Mouse (Mus musculus): ENCODE measurements around the gene Gpr18.

The Gpr18 gene

DNA sequence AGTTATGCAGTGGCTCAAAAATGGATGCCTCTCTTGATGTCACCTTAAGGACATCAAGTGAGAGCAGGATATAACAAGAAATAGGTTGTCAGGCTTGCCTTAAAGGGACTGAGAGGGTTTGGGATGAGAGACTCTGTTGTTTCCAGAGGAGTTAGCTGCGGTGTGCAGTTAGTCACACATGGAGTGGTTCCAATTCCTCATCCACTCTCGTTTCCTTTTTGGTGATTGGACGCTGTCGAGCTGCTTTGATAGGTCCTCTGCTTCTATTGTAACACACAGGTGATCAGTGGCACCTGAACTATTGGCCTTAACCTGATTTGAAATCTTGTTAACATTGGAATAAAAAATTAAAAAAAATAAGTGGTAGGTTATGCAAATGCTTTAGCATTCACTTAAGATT is 7.2 kb upstream of the Gpr18 start:
- DNase-seq (ENCODE audit: low read depth, low spot score): no peak

DNA sequence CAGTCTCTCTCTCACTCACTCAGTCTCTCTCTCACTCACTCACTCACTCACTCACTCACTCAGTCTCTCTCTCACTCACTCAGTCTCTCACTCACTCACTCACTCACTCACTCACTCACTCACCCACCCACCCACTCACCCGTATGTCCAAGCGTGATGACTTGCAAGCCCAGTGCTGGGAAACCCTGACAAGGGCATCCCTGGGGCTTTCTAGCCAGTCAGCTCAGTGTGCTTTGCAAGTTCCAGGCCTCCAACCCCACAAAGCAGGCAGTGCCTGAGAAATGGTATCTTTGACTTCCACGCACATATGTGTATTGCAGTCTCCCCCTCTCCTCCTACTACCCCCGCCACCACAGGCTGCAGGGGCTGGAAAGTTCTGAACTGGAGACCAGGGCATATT is 6.4 kb upstream of the Gpr18 start:
- no peak for DNase-seq (ENCODE audit: low read depth, low spot score)

GRCm38 (mm10) chr14:121920511-121921124 is 5.0 kb upstream of the Gpr18 start:
- DNase-seq (ENCODE audit: low read depth, low spot score): no peak

DNA sequence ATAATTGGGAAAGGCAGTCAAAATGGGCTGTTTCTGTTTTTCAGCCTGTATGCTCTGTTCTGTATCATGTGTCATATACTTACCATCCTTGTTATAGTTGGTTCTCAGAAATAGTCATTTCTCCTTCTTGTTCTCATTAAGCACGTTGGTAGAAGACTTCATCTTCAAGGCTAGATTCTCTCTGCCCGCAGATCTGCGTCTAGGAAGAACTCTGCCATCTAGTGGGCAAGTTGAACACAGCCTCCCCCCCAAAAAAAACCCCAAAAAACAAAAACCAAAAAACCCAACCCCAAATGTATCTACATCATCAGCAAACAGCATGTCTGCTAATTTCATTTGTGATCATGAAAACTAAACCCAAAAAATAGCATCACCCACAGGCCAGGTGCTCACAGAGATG is 4.2 kb upstream of the Gpr18 start:
- peak; percentile 34 for DNase-seq (ENCODE audit: low read depth, low spot score)

DNA sequence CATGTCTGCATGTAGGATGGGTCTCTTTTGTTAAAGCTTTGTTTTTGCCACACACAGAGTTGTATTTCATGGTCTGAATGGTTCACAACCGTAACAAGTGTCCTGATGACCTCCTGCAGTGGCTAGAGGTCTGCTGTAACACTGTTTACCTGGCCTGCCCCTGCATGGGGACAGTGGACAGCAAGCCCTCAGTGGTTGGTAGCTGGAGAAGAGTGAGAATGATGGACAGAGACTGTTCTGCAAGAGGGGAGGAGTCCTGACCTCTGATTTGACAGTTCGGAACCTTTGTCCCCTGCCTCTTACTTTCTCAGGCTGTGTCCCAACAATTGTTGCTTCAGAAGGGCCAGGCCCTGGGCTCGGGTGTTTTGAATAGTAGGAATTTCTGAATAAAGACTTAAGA is 2.7 kb upstream of the Gpr18 start:
- no peak for DNase-seq (ENCODE audit: low read depth, low spot score)

DNA sequence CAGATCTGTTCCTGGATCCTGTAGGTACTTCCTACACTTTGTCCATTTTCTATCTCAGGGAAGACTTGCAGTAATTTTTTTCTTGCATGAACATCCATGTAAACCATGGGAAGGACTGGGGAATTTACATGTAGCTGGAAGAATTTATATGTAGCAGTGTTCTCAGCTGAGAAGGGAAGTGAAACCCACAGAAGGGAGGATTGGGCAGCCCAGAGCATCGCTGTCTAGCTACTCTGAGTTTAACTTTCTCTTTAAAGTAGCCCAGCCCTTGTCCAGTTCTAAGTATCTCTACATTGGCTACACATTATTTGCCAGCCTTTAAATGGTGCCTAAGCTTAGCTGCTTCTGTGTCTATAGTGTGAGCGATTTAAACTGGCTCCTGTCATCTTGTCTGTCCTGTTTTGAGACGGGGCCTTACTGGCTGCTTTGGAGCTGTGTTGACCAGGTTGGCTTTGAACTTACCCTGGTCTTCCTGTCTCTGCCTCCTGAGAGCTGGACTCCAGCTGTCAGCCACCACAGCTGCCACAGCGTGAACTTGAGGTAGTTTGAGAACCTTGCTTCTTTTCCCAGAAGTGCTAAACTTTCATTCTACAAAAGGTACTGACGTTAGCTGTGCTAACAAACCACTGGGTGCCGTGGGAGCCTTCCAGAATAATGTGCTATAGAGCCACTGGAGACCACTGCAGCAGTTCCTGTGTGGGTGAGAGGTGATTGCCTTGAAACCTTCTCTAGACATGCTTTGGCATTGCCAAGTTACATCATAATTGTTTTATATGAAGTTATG is 922 bp upstream of the Gpr18 start:
- DNase-seq (ENCODE audit: low read depth, low spot score): no peak

- no peak for DNase-seq (ENCODE audit: low read depth, low spot score)
These were observed 438 bp downstream of the Gpr18 start for GRCm38 (mm10) chr14:121915143-121915542.

- no peak for DNase-seq (ENCODE audit: low read depth, low spot score)
These were observed 3.1 kb downstream of the Gpr18 start for GRCm38 (mm10) chr14:121912501-121912900.

DNA sequence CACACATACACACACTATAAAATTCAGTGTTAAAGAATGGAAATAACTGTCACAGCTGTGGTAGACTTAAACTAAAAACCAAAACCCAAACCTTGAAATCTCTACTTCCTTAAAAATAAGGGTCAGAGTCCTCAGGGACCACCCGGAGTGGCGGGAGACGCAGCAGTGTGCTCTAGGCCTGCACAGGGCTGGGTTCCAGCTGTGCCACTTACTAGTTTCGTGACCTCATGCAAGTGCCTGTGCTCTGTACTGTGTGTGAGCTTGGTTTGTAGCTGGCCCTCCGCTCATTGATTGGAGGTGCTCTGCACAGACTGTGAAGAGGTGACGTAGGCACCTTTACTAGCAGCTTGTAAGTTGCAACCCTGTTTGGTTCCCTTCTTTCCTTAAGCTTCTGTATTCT is 5.7 kb downstream of the Gpr18 start:
- no peak for DNase-seq (ENCODE audit: low read depth, low spot score)

DNA sequence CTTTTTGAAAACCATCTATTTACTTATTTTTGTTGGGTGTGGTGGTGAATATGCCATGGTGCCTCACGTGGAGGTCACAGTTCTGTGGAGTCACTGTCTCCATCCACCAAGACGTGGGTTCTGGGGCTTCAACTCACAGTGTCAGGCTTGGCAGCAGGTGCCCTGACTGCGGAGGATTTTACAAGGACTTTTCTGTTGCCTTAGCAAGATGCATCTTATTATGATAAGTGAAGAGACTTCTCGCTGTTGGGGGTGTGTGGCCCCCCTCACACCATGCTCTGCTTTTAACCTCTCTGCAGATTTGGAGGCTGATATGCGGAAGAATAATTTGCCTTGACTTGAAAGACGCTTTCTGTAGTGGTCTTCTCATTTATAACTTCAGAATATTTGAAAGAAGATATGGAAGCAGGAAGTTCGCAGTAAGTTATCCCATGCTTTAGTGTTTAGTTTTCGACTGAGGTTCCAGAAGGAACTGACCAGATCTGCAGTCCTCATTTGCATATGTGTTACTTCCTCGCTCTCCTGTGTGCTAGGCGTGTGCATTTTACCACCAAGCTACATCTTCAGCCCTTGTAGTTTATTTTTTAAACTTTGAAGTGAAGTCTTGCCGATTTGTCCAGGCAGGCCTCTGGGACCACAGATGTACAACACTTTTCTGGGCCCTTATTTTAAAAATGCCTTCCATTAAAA is 8.4 kb downstream of the Gpr18 start:
- no peak for DNase-seq (ENCODE audit: low read depth, low spot score)

GRCm38 (mm10) chr14:121906341-121906991 is 9.1 kb downstream of the Gpr18 start:
- DNase-seq (ENCODE audit: low read depth, low spot score): no peak

DNA sequence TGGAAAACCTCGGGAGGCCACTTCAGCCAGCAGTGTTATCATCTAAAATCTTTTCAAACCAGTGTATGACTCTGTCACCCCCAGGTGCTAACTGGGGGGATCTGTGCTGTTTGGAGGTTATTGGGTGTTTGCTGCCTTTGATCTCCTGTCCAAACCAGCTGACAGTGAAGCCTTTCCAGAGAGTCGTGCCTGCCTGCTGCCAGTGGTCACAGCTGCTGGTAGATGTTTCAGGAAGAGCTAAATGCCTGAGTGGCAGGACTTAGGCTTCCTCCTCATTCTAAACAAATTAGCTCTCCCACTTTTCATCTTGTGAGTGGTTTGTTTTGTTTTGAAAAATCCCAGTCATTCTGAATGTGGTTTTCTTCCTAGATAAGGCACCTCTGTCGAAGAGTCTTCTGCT is 10.8 kb downstream of the Gpr18 start:
- DNase-seq (ENCODE audit: low read depth, low spot score): no peak

- DNase-seq (ENCODE audit: low read depth, low spot score): no peak
These were observed 12.2 kb downstream of the Gpr18 start for GRCm38 (mm10) chr14:121903381-121903876.

- DNase-seq (ENCODE audit: low read depth, low spot score): no peak
These were observed 14.1 kb downstream of the Gpr18 start for GRCm38 (mm10) chr14:121901511-121901910.

DNA sequence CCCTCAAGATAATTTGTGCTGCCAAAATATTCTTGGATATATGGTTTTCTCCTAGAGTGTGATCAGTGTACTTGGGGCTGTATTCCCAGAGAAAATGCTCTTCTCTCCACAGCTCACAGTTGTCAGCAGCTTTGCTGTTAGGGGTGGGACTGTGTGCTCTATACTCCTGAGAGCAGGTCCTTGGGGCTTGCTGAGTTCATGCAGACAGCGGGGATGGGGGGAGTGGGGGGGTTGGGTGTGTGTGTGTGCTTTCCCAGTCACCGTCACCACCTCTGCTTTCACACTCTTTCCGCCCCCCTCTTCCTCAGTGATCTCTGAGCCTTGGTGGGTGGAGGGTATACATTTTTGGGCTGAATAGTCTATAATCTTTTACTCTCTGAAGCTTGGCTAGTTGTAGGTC is 16.5 kb downstream of the Gpr18 start:
- peak; percentile 41 for DNase-seq (ENCODE audit: low read depth, low spot score)

DNA sequence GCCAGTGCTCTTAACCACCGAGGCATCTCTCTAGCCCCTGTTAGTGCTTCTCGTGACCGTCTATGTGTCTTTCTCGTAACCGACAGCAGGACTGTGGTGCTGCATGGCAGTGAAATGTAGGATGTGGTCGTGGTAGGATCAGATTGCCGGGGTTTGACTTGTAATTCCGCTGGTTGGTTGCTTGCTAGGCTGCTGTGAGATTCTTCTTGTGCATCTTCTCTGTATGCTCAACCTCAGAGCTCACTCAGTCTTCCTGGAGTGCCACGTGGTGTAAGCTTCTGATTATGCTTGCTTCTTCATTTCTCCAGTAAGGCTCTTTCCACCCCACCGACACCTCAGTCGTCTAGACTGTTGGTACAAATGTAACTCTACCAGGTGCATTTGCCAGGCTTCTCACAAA is 17.1 kb downstream of the Gpr18 start:
- no peak for DNase-seq (ENCODE audit: low read depth, low spot score)

GRCm38 (mm10) chr14:121897773-121898172 is 17.8 kb downstream of the Gpr18 start:
- DNase-seq (ENCODE audit: low read depth, low spot score): no peak

- no peak for DNase-seq (ENCODE audit: low read depth, low spot score)
These were observed 19.2 kb downstream of the Gpr18 start for GRCm38 (mm10) chr14:121896126-121897090.

- no peak for DNase-seq (ENCODE audit: low read depth, low spot score)
These were observed 20.3 kb downstream of the Gpr18 start for GRCm38 (mm10) chr14:121895316-121895715.

GRCm38 (mm10) chr14:121894511-121895135 is 21.0 kb downstream of the Gpr18 start:
- no peak for DNase-seq (ENCODE audit: low read depth, low spot score)

Data from ZHBTc4 (cell line).